8 mouse cellular contexts compared by ENCODE assay signal in genomic region chr7:82752171-82753085, GRCm38 (mm10).
DNase-seq lines count a peak whose midpoint lies in the region; ATAC-seq lines count a peak whose summit lies in the region.

No protein-coding gene starts in this region.

- intact Hi-C loops in left cerebral cortex, postnatal 10 days (cut with DNase I) = no loop called here

- no peak for ATAC-seq in neural tube, embryonic 13.5 days (ENCODE audit: low read depth)
- ATAC-seq in stomach, embryonic 14.5 days (ENCODE audit: insufficient number of reproducible peaks, insufficient read depth, low FRiP score, low read depth) = peak; percentile 84; the same call in 1 of the 2 replicates
- ATAC-seq in cerebellum, adult (ENCODE audit: insufficient number of reproducible peaks, low FRiP score, low TSS enrichment) = no peak

- WGBS in neural tube, embryonic 13.5 days = 73% methylated on average over 8 of the region's 8 CpGs
- WGBS in stomach, embryonic 14.5 days = 48% methylated on average over 8 of the region's 8 CpGs

- H3K4me1 ChIP-seq in neural tube, embryonic 13.5 days (replicated peaks) = peaks cover 10% of the 10 kb centered on the region
- H3K4me1 ChIP-seq in stomach, embryonic 14.5 days (ENCODE audit: control insufficient read depth, insufficient read depth, low read length) = peaks cover 5% of the 10 kb centered on the region; the same call in 1 of the 2 replicates

- no peaks in the 10 kb centered on the region for H3K27me3 ChIP-seq in neural tube, embryonic 13.5 days
- no peaks in the 10 kb centered on the region for H3K27me3 ChIP-seq in stomach, embryonic 14.5 days (ENCODE audit: control insufficient read depth, insufficient read depth, low read length)

- H3K9ac ChIP-seq in neural tube, embryonic 13.5 days = no peak overlapping the region
- H3K9ac ChIP-seq in stomach, embryonic 14.5 days (replicated peaks; ENCODE audit: low read depth, low read length) = no peak overlapping the region

- no peak for DNase-seq in neural tube, embryonic 10.5 days (ENCODE audit: extremely low spot score, low spot score)
- peak; percentile 24 for DNase-seq in gastrocnemius, postnatal 25 days
- peak; percentile 64 for DNase-seq in kidney, postnatal 14 days
- DNase-seq in left cerebral cortex, postnatal 10 days (ENCODE audit: extremely low spot score in 1 of 2, low spot score in 2 of 2) = no peak
- DNase-seq in cerebellum, adult 9-11 months = no peak

- no peak overlapping the region for H3K4me3 ChIP-seq in neural tube, embryonic 13.5 days
- no peak overlapping the region for H3K4me3 ChIP-seq in stomach, embryonic 14.5 days (ENCODE audit: low read depth, low read length)

- peaks cover 9% of the 10 kb centered on the region for H3K36me3 ChIP-seq in neural tube, embryonic 13.5 days
- H3K36me3 ChIP-seq in stomach, embryonic 14.5 days (ENCODE audit: control insufficient read depth, insufficient read depth, low read length) = peaks cover 3% of the 10 kb centered on the region; the same call in 1 of the 2 replicates

- peak overlapping the region; percentile 33; the same call in 1 of the 2 replicates for H3K27ac ChIP-seq in neural tube, embryonic 13.5 days (replicated peaks)
- peak overlapping the region; percentile 29 for H3K27ac ChIP-seq in stomach, embryonic 14.5 days (ENCODE audit: low read length)

- no peak overlapping the region for H3K4me2 ChIP-seq in neural tube, embryonic 13.5 days
- H3K4me2 ChIP-seq in stomach, embryonic 14.5 days (replicated peaks; ENCODE audit: low read depth, low read length) = 0 out of 2 replicates have a peak overlapping the region, but pooled peaks have one; percentile 2

- H3K9me3 ChIP-seq in neural tube, embryonic 13.5 days = no peaks in the 10 kb centered on the region
- H3K9me3 ChIP-seq in stomach, embryonic 14.5 days (ENCODE audit: control insufficient read depth, low read depth, low read length) = no peaks in the 10 kb centered on the region

Comparison
In these comparisons a context has a peak if more than half of its experiments do, and no peak if none do; other contexts are left out.
1. DNase-seq: peak in gastrocnemius, postnatal 25 days (single experiment) and kidney, postnatal 14 days (single experiment); none in neural tube, embryonic 10.5 days (single experiment), left cerebral cortex, postnatal 10 days (0 of 2) and cerebellum, adult 9-11 months (single experiment).